Mouse (Mus musculus) MEL (cell line): ENCODE measurements around the gene Mrps23. TPM values are rescaled to one million over a fixed set of nuclear protein-coding genes. Genes with fewer than 3 reads are reported as not detected.

ENCODE experiments used
- DNase-seq: peaks from one replicate; pipeline ENCODE4 v3.0.0; 2011; ENCODE audit warnings: low read depth, low spot score
- H3K27ac ChIP-seq: 2 replicates; pipeline ENCODE4 v1.5.1; 2012; ENCODE audit warnings: low read depth, mild to moderate bottlenecking, control low read depth, low read length, moderate library complexity; ENCODE audit not compliant: control insufficient read depth
- H3K27me3 ChIP-seq, 2 experiments: fragments of 150-350 bp in 1 of 2; sonication (generic) in 1 of 2; 2 replicates each; pipeline ENCODE4 v1.6.1; 2012; ENCODE audit warnings: low read length in 2 of 2, mild to moderate bottlenecking in 2 of 2, improper control_type of control experiment in 1 of 2, moderate library complexity in 1 of 2; ENCODE audit not compliant: insufficient read depth in 2 of 2, control insufficient read depth in 1 of 2
- H3K36me3 ChIP-seq, 2 experiments: 2 replicates each; pipeline ENCODE4 v1.6.1; 2012 to 2014; ENCODE audit warnings: low read length in 2 of 2, improper control_type of control experiment in 1 of 2, inconsistent platforms in 1 of 2, mild to moderate bottlenecking in 1 of 2; ENCODE audit not compliant: insufficient read depth in 2 of 2, control insufficient read depth in 1 of 2
- H3K4me1 ChIP-seq, 2 experiments: fragments of 150-350 bp in 1 of 2; sonication (generic) in 1 of 2; 2 replicates each; pipeline ENCODE4 v1.6.1; 2012; ENCODE audit warnings: low read length in 2 of 2, improper control_type of control experiment in 1 of 2, mild to moderate bottlenecking in 1 of 2; ENCODE audit not compliant: insufficient read depth in 2 of 2, control insufficient read depth in 1 of 2
- H3K4me3 ChIP-seq, 2 experiments: fragments of 150-350 bp in 1 of 2; sonication (generic) in 1 of 2; 2 replicates each; pipeline ENCODE4 v1.5.1; 2012; ENCODE audit warnings: low read depth in 2 of 2, low read length in 2 of 2, mild to moderate bottlenecking in 2 of 2, moderate library complexity in 2 of 2, control low read depth in 1 of 2, improper control_type of control experiment in 1 of 2; ENCODE audit not compliant: control insufficient read depth in 1 of 2, insufficient read depth in 1 of 2
- H3K79me2 ChIP-seq: 2 replicates; pipeline ENCODE4 v1.6.1; 2012; ENCODE audit warnings: mild to moderate bottlenecking, low read length, moderate library complexity; ENCODE audit not compliant: control insufficient read depth, poor library complexity, insufficient read depth
- H3K9ac ChIP-seq: 2 replicates; pipeline ENCODE4 v1.6.1; 2012; ENCODE audit warnings: low read depth, mild to moderate bottlenecking, control low read depth, low read length, moderate library complexity; ENCODE audit not compliant: control insufficient read depth, poor library complexity, severe bottlenecking
- H3K9me3 ChIP-seq: fragments of 150-350 bp; sonication (generic); replicated peaks from 2 replicates; pipeline ENCODE4 v1.6.1; 2012; ENCODE audit warnings: mild to moderate bottlenecking, low read length, improper control_type of control experiment, moderate library complexity; ENCODE audit not compliant: insufficient read depth
- BHLHE40 ChIP-seq: IDR thresholded peaks from 2 replicates; pipeline ENCODE4 v1.6.1; 2012; ENCODE audit warnings: low read depth, mild to moderate bottlenecking, inconsistent platforms, low read length, improper control_type of control experiment, borderline replicate concordance
- CHD2 ChIP-seq: IDR thresholded peaks from 2 replicates; pipeline ENCODE4 v1.6.1; 2011; ENCODE audit warnings: low read length, improper control_type of control experiment
- CTCF ChIP-seq, 3 experiments: IDR thresholded peaks in 2 of 3; conservative IDR thresholded peaks in 1 of 3; 2 replicates each; pipeline ENCODE4 v1.5.1; 2011 to 2012; ENCODE audit warnings: low read length in 3 of 3, low read depth in 2 of 3, mild to moderate bottlenecking in 2 of 3, improper control_type of control experiment in 1 of 3, inconsistent platforms in 1 of 3, mixed read lengths in 1 of 3, moderate library complexity in 1 of 3; ENCODE audit not compliant: control insufficient read depth in 1 of 3, insufficient read depth in 1 of 3, poor library complexity in 1 of 3, severe bottlenecking in 1 of 3
- E2F4 ChIP-seq: IDR thresholded peaks from 2 replicates; pipeline ENCODE4 v1.6.1; 2011; ENCODE audit warnings: low read depth, low read length, improper control_type of control experiment, borderline replicate concordance
- EP300 ChIP-seq, 2 experiments: IDR thresholded peaks; 2 replicates each; pipeline ENCODE4 v1.6.1; 2011; ENCODE audit warnings: improper control_type of control experiment in 2 of 2, low read length in 2 of 2, low read depth in 1 of 2, mild to moderate bottlenecking in 1 of 2
- ETS1 ChIP-seq: IDR thresholded peaks from 2 replicates; pipeline ENCODE4 v1.6.1; 2012; ENCODE audit warnings: low read depth, mild to moderate bottlenecking, inconsistent platforms, low read length, improper control_type of control experiment, moderate library complexity
- MAZ ChIP-seq: IDR thresholded peaks from 2 replicates; pipeline ENCODE4 v1.6.1; 2012; ENCODE audit warnings: low read depth, mild to moderate bottlenecking, inconsistent platforms, low read length, improper control_type of control experiment
- MEF2A ChIP-seq: IDR thresholded peaks from 2 replicates; pipeline ENCODE4 v1.6.1; 2014; ENCODE audit warnings: low read depth, mild to moderate bottlenecking, inconsistent platforms, low read length, improper control_type of control experiment; ENCODE audit not compliant: poor library complexity, insufficient replicate concordance, severe bottlenecking; ENCODE audit errors: extremely low read depth
- MYC ChIP-seq: IDR thresholded peaks from 2 replicates; pipeline ENCODE4 v1.6.1; 2011; ENCODE audit warnings: low read depth, mild to moderate bottlenecking, low read length, improper control_type of control experiment, moderate library complexity
- POLR2AphosphoS2 ChIP-seq: IDR thresholded peaks from 2 replicates; pipeline ENCODE4 v1.6.1; 2011; ENCODE audit warnings: low read length, improper control_type of control experiment
- RCOR1 ChIP-seq: IDR thresholded peaks from 2 replicates; pipeline ENCODE4 v1.6.1; 2012; ENCODE audit warnings: low read depth, mild to moderate bottlenecking, inconsistent platforms, low read length, improper control_type of control experiment
- SIN3A ChIP-seq: IDR thresholded peaks from 2 replicates; pipeline ENCODE4 v1.6.1; 2012; ENCODE audit warnings: low read length, improper control_type of control experiment, inconsistent platforms
- SMC3 ChIP-seq: IDR thresholded peaks from 2 replicates; pipeline ENCODE4 v1.6.1; 2011; ENCODE audit warnings: low read depth, low read length, improper control_type of control experiment
- TAL1 ChIP-seq: IDR thresholded peaks from 2 replicates; pipeline ENCODE4 v1.6.1; 2012; ENCODE audit warnings: mild to moderate bottlenecking, inconsistent platforms, low read length, moderate library complexity, mixed read lengths
- UBTF ChIP-seq: IDR thresholded peaks from 2 replicates; pipeline ENCODE4 v1.6.1; 2012; ENCODE audit warnings: low read depth, mild to moderate bottlenecking, inconsistent platforms, low read length, improper control_type of control experiment, moderate library complexity, borderline replicate concordance; ENCODE audit not compliant: insufficient read depth
- ZC3H11A ChIP-seq: IDR thresholded peaks from 2 replicates; pipeline ENCODE4 v1.6.1; 2012; ENCODE audit warnings: low read depth, mild to moderate bottlenecking, inconsistent platforms, low read length, improper control_type of control experiment
- ZKSCAN1 ChIP-seq: IDR thresholded peaks from 2 replicates; pipeline ENCODE4 v1.6.1; 2012; ENCODE audit warnings: low read depth, mild to moderate bottlenecking, inconsistent platforms, low read length, improper control_type of control experiment, moderate library complexity
- polyA plus RNA-seq, 2 experiments: library from polyadenylated mRNA; stranded (reverse) in 1 of 2; unstranded in 1 of 2; fragments of >175 nt in 1 of 2; fragments of >200 nt in 1 of 2; gene quantifications; 2 replicates each; pipeline versions ENCODE4 v1.2.1 to v1.2.4; 2012; ENCODE audit warnings: low replicate concordance in 2 of 2, low read depth in 1 of 2; ENCODE audit not compliant: insufficient read length in 2 of 2, insufficient read depth in 1 of 2, missing spikeins in 1 of 2
- total RNA-seq: library from RNA; depleted of rRNA; stranded (reverse); fragments of 300-350 nt; gene quantifications from 2 replicates; pipeline ENCODE4 v1.2.3, GENCODE M21; 2012

Gene Mrps23
- total and polyA plus RNA-seq, 3 experiments, result 190 to 381 TPM; not detected in 1

GRCm38 (mm10) chr11:88250568-88250967 lies 46.4 kb downstream of the Mrps23 start:
- 0 out of 4 replicates have a peak, but pooled peaks cover 0 to 3% of the 10 kb centered on the region in 2 experiments for H3K36me3 ChIP-seq
- no peak overlapping the region for H3K27ac ChIP-seq
- H3K9ac ChIP-seq, result no peak overlapping the region
- TF ChIP-seq MYC (no peak), E2F4 (no peak), TAL1 (no peak), ZC3H11A (no peak), EP300 (IDR thresholded peaks at IDR 0.05; ENCODE audit: low read depth in 1 of 2, low read length in 2 of 2) (no peak)
- no peak overlapping the region for H3K4me3 ChIP-seq
- no peaks in the 10 kb centered on the region for H3K9me3 ChIP-seq
- DNase-seq, result no peak
- no peaks in the 10 kb centered on the region for H3K79me2 ChIP-seq
- peaks cover 7 to 10% of the 10 kb centered on the region in 2 experiments; a peak in 3 of 4 replicates for H3K27me3 ChIP-seq
- H3K4me1 ChIP-seq, result no peaks in the 10 kb centered on the region

- peaks cover 9 to 13% of the 10 kb centered on the region in 2 experiments for H3K27me3 ChIP-seq
- no peak for TF ChIP-seq CHD2
- no peak for TF ChIP-seq ETS1
- no peak for TF ChIP-seq RCOR1
- no peak for TF ChIP-seq POLR2AphosphoS2
- no peak for TF ChIP-seq MEF2A
- no peak for TF ChIP-seq MYC
- TF ChIP-seq UBTF, result no peak
- TF ChIP-seq SIN3A, result no peak
- no peak for TF ChIP-seq CTCF (IDR thresholded peaks at IDR 0.05 in 2 of 3, conservative IDR thresholded peaks at IDR 0.05 in 1 of 3; ENCODE audit: control insufficient read depth in 1 of 3, insufficient read depth in 1 of 3, low read depth in 2 of 3, low read length in 3 of 3, poor library complexity in 1 of 3, severe bottlenecking in 1 of 3)
- no peak for TF ChIP-seq ZC3H11A
- no peak for TF ChIP-seq MAZ
- TF ChIP-seq BHLHE40, result no peak
- TF ChIP-seq ZKSCAN1, result no peak
- no peak for TF ChIP-seq SMC3
- TF ChIP-seq, all 39 proteins: peak for 0
Measured at GRCm38 (mm10) chr11:88251295-88251694, 47.1 kb downstream of the Mrps23 start.

More at GRCm38 (mm10) chr11:88251295-88251694, 47.1 kb downstream of the Mrps23 start:
- Histone ChIP-seq H3K9ac (no peak overlapping the region), H3K27ac (no peak overlapping the region), H3K79me2 (no peaks in the 10 kb centered on the region), H3K4me3 (no peak overlapping the region), H3K36me3 (0 out of 4 replicates have a peak, but pooled peaks cover 0 to 3% of the 10 kb centered on the region in 2 experiments), H3K9me3 (no peaks in the 10 kb centered on the region), H3K4me1 (no peaks in the 10 kb centered on the region)
- DNase-seq, result no peak
